Mouse (Mus musculus) midbrain, embryonic 12.5 days (tissue): ENCODE measurements around the gene Rreb1. TPM values are rescaled to one million over a fixed set of nuclear protein-coding genes. Genes with fewer than 3 reads are reported as not detected.

Experiments used
- ATAC-seq: fragments of 200-750 bp; cut with Nextera tagmentation; 2 replicates; pipeline ENCODE4 v1.8.0; 2017; ENCODE audit warnings: low read depth, moderate TSS enrichment, moderate library complexity; ENCODE audit not compliant: low FRiP score
- H3K27ac ChIP-seq: fragments of 300-500 bp; sonication (generic); replicated peaks from 2 replicates; pipeline ENCODE4 v1.5.1; 2016; ENCODE audit warnings: mild to moderate bottlenecking
- H3K27me3 ChIP-seq: fragments of 300-500 bp; sonication (generic); 2 replicates; pipeline ENCODE4 v1.6.1; 2016; ENCODE audit warnings: mild to moderate bottlenecking
- H3K36me3 ChIP-seq: fragments of 300-500 bp; sonication (generic); 2 replicates; pipeline ENCODE4 v1.6.1; 2016
- H3K4me1 ChIP-seq: fragments of 300-500 bp; sonication (generic); 2 replicates; pipeline ENCODE4 v1.6.1; 2016
- H3K4me2 ChIP-seq: fragments of 300-500 bp; sonication (generic); replicated peaks from 2 replicates; pipeline ENCODE4 v1.6.1; 2016; ENCODE audit warnings: mild to moderate bottlenecking, moderate library complexity
- H3K4me3 ChIP-seq: fragments of 300-500 bp; sonication (generic); 2 replicates; pipeline ENCODE4 v1.5.1; 2016; ENCODE audit warnings: mild to moderate bottlenecking
- H3K9ac ChIP-seq: fragments of 300-500 bp; sonication (generic); replicated peaks from 2 replicates; pipeline ENCODE4 v1.6.1; 2016; ENCODE audit warnings: mild to moderate bottlenecking, moderate library complexity
- H3K9me3 ChIP-seq: fragments of 300-500 bp; sonication (generic); 2 replicates; pipeline ENCODE4 v1.6.1; 2016; ENCODE audit warnings: mild to moderate bottlenecking
- WGBS: fragments of 180-500 bp; shearing (Covaris S2); methylation state at CpG from one replicate; pipeline ENCODE4 v1.1.7; 2016; 5-methylcytosine and 5-hydroxymethylcytosine counted together
- polyA plus RNA-seq: library from polyadenylated mRNA; unstranded; fragments of >200 nt; fragmentation: Nextera tagmentation; extraction: Ambion mirVana; gene quantifications from 2 replicates; pipeline ENCODE4 v1.2.1, GENCODE M21; 2016

Gene Rreb1
- polyA plus RNA-seq, 1 experiment from 2014 or later: 5.7 TPM

GRCm38 (mm10) chr13:37858066-37858501 is 79.9 kb downstream of the Rreb1 start:
- peak; percentile 31 for ATAC-seq
- Histone ChIP-seq H3K4me1 (peaks cover 37% of the 10 kb centered on the region), H3K9me3 (no peaks in the 10 kb centered on the region), H3K27me3 (peaks cover 31% of the 10 kb centered on the region), H3K4me2 (peak overlapping the region; percentile 93), H3K4me3 (peak overlapping the region; percentile 61), H3K27ac (no peak overlapping the region), H3K36me3 (no peaks in the 10 kb centered on the region), H3K9ac (peak overlapping the region; percentile 68)
- WGBS: 3% methylated on average over 19 of the region's 19 CpGs

- H3K36me3 ChIP-seq: no peaks in the 10 kb centered on the region
- 0 out of 2 replicates have a peak overlapping the region, but pooled peaks have one; percentile 68 for H3K9ac ChIP-seq
- no peak overlapping the region for H3K27ac ChIP-seq
- H3K27me3 ChIP-seq: peaks cover 31% of the 10 kb centered on the region
- peak overlapping the region; percentile 93 for H3K4me2 ChIP-seq
- H3K4me1 ChIP-seq: peaks cover 39% of the 10 kb centered on the region
- no peak for ATAC-seq
- H3K9me3 ChIP-seq: no peaks in the 10 kb centered on the region
- peak overlapping the region; percentile 61; the same call in 1 of the 2 replicates for H3K4me3 ChIP-seq
- 29% methylated on average over 9 of the region's 9 CpGs for WGBS
Observed at GRCm38 (mm10) chr13:37858508-37858907, 80.3 kb downstream of the Rreb1 start.

- Histone ChIP-seq H3K4me3 (no peak overlapping the region), H3K27ac (no peak overlapping the region), H3K9ac (no peak overlapping the region), H3K4me2 (no peak overlapping the region), H3K27me3 (peaks cover 28% of the 10 kb centered on the region), H3K36me3 (no peaks in the 10 kb centered on the region), H3K4me1 (peaks cover 29% of the 10 kb centered on the region), H3K9me3 (no peaks in the 10 kb centered on the region)
- ATAC-seq: no peak
- WGBS: 62% methylated on average over 8 of the region's 8 CpGs
Observed at GRCm38 (mm10) chr13:37859782-37860181, 81.6 kb downstream of the Rreb1 start.

- WGBS: 91% methylated on average over 3 of the region's 3 CpGs
Observed at GRCm38 (mm10) chr13:37860204-37860603, 82.0 kb downstream of the Rreb1 start.

GRCm38 (mm10) chr13:37860789-37861188 is 82.6 kb downstream of the Rreb1 start:
- Histone ChIP-seq H3K4me3 (no peak overlapping the region), H3K4me2 (no peak overlapping the region), H3K27ac (no peak overlapping the region), H3K4me1 (peaks cover 28% of the 10 kb centered on the region), H3K27me3 (peaks cover 24% of the 10 kb centered on the region), H3K9ac (no peak overlapping the region), H3K9me3 (no peaks in the 10 kb centered on the region), H3K36me3 (no peaks in the 10 kb centered on the region)
- ATAC-seq: no peak
- 90% methylated on average over 3 of the region's 3 CpGs for WGBS

More at GRCm38 (mm10) chr13:37860204-37860603, 82.0 kb downstream of the Rreb1 start:
- Histone ChIP-seq H3K36me3 (no peaks in the 10 kb centered on the region), H3K4me1 (peaks cover 28% of the 10 kb centered on the region), H3K27ac (no peak overlapping the region), H3K9ac (no peak overlapping the region), H3K27me3 (peaks cover 26% of the 10 kb centered on the region), H3K4me3 (no peak overlapping the region), H3K9me3 (no peaks in the 10 kb centered on the region), H3K4me2 (no peak overlapping the region)
- ATAC-seq: no peak

- Histone ChIP-seq H3K9ac (0 out of 2 replicates have a peak overlapping the region, but pooled peaks have one; percentile 28), H3K27me3 (peaks cover 23% of the 10 kb centered on the region), H3K27ac (0 out of 2 replicates have a peak overlapping the region, but pooled peaks have one; percentile 30), H3K4me1 (peaks cover 24% of the 10 kb centered on the region), H3K36me3 (no peaks in the 10 kb centered on the region), H3K4me3 (no peak overlapping the region), H3K9me3 (no peaks in the 10 kb centered on the region), H3K4me2 (no peak overlapping the region)
- 0 out of 2 replicates have a peak, but pooled peaks have one; percentile 28 for ATAC-seq
- WGBS: 15% methylated on average over 6 of the region's 6 CpGs
Observed at GRCm38 (mm10) chr13:37862492-37862891, 84.3 kb downstream of the Rreb1 start.

GRCm38 (mm10) chr13:37863643-37864042 is 85.4 kb downstream of the Rreb1 start:
- no peak overlapping the region for H3K4me3 ChIP-seq
- H3K9ac ChIP-seq: no peak overlapping the region
- no peak overlapping the region for H3K4me2 ChIP-seq
- H3K27ac ChIP-seq: no peak overlapping the region
- H3K27me3 ChIP-seq: peaks cover 17% of the 10 kb centered on the region
- ATAC-seq: no peak
- WGBS: 89% methylated on average over 5 of the region's 5 CpGs
- H3K36me3 ChIP-seq: no peaks in the 10 kb centered on the region
- H3K4me1 ChIP-seq: peaks cover 16% of the 10 kb centered on the region
- no peaks in the 10 kb centered on the region for H3K9me3 ChIP-seq

GRCm38 (mm10) chr13:37864697-37865096 is 86.5 kb downstream of the Rreb1 start:
- Histone ChIP-seq H3K27me3 (0 out of 2 replicates have a peak, but pooled peaks cover 6% of the 10 kb centered on the region), H3K4me3 (no peak overlapping the region), H3K36me3 (no peaks in the 10 kb centered on the region), H3K9ac (no peak overlapping the region), H3K4me1 (peaks cover 16% of the 10 kb centered on the region), H3K9me3 (no peaks in the 10 kb centered on the region), H3K4me2 (no peak overlapping the region), H3K27ac (no peak overlapping the region)
- 91% methylated on average over 1 of the region's 1 CpGs for WGBS
- no peak for ATAC-seq

- no peak overlapping the region for H3K9ac ChIP-seq
- no peak for ATAC-seq
- 75% methylated on average over 5 of the region's 5 CpGs for WGBS
Observed at GRCm38 (mm10) chr13:37866296-37866695, 88.1 kb downstream of the Rreb1 start.

GRCm38 (mm10) chr13:37866846-37867245 is 88.6 kb downstream of the Rreb1 start:
- Histone ChIP-seq H3K4me2 (no peak overlapping the region), H3K27ac (no peak overlapping the region), H3K9me3 (no peaks in the 10 kb centered on the region), H3K4me1 (peaks cover 14% of the 10 kb centered on the region), H3K36me3 (no peaks in the 10 kb centered on the region), H3K9ac (no peak overlapping the region), H3K4me3 (no peak overlapping the region), H3K27me3 (0 out of 2 replicates have a peak, but pooled peaks cover 2% of the 10 kb centered on the region)
- WGBS: 55% methylated on average over 3 of the region's 3 CpGs
- ATAC-seq: peak; percentile 54; the same call in 1 of the 2 replicates

More at GRCm38 (mm10) chr13:37866296-37866695, 88.1 kb downstream of the Rreb1 start:
- H3K27me3 ChIP-seq: 0 out of 2 replicates have a peak, but pooled peaks cover 6% of the 10 kb centered on the region
- no peaks in the 10 kb centered on the region for H3K9me3 ChIP-seq
- no peak overlapping the region for H3K4me3 ChIP-seq
- H3K27ac ChIP-seq: no peak overlapping the region
- H3K4me1 ChIP-seq: peaks cover 16% of the 10 kb centered on the region
- no peak overlapping the region for H3K4me2 ChIP-seq
- H3K36me3 ChIP-seq: no peaks in the 10 kb centered on the region

GRCm38 (mm10) chr13:37870118-37870908 is 92.1 kb downstream of the Rreb1 start:
- no peaks in the 10 kb centered on the region for H3K9me3 ChIP-seq
- no peaks in the 10 kb centered on the region for H3K27me3 ChIP-seq
- no peak overlapping the region for H3K4me3 ChIP-seq
- ATAC-seq: no peak
- H3K27ac ChIP-seq: no peak overlapping the region
- WGBS: 87% methylated on average over 12 of the region's 12 CpGs
- H3K36me3 ChIP-seq: no peaks in the 10 kb centered on the region
- H3K9ac ChIP-seq: no peak overlapping the region
- H3K4me2 ChIP-seq: no peak overlapping the region
- H3K4me1 ChIP-seq: no peaks in the 10 kb centered on the region

GRCm38 (mm10) chr13:37872142-37872835 is 94.1 kb downstream of the Rreb1 start:
- no peak overlapping the region for H3K27ac ChIP-seq

More at GRCm38 (mm10) chr13:37872142-37872835, 94.1 kb downstream of the Rreb1 start:
- Histone ChIP-seq H3K36me3 (no peaks in the 10 kb centered on the region), H3K4me2 (no peak overlapping the region), H3K4me3 (no peak overlapping the region), H3K9me3 (no peaks in the 10 kb centered on the region), H3K9ac (no peak overlapping the region), H3K4me1 (no peaks in the 10 kb centered on the region), H3K27me3 (no peaks in the 10 kb centered on the region)
- ATAC-seq: no peak
- WGBS: 93% methylated on average over 2 of the region's 2 CpGs
